Mouse (Mus musculus) WW6 (cell line): ENCODE measurements around the gene Efcc1.

Experiments
- DNase-seq: peaks from one replicate; pipeline ENCODE4 v3.0.0-alpha.2; 2013; ENCODE audit warnings: low read depth, low spot score

Gene Efcc1

DNA sequence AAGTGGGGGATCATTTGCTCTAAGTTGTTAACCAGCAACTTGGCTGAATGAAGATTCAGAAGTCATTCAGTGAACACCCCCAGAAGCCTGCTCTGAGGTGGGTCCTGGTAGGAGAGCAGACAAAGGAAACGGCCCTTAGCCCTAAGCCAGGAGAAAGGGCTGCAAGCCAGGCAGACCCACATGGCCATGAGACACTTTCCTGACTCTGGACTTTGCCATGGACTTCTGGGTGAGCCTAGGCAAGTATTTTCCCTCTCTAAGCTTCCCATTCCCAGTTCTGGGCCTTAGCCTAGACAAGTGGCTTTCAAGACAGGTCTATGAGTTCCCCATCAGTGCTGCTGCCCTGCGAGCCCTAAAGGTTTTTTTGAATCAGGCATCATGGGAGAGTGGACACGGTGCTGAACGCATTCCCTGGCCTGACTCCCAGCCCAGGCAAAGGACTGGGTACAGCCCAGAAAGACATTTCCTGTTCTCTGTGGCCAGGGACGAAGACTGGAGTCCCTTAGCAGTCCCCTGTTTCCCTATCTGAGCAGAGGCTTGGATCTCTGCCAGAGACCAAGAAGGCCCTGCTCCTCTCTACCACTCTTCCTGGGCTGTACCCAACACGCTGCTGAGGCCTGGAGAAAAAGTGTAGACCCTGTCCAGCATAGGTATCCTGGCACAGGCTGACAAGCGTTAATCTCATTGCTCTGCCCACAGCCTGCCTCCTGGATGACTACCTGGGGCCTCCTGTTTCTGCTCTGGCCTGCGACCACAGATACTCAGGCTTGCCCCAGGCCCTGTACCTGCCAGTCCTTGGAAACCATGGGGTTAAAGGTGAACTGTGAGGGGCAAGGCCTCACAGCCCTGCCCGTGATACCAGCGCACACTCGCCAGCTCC lies 47.9 kb downstream of the Efcc1 start:
- DNase-seq, result no peak

DNA sequence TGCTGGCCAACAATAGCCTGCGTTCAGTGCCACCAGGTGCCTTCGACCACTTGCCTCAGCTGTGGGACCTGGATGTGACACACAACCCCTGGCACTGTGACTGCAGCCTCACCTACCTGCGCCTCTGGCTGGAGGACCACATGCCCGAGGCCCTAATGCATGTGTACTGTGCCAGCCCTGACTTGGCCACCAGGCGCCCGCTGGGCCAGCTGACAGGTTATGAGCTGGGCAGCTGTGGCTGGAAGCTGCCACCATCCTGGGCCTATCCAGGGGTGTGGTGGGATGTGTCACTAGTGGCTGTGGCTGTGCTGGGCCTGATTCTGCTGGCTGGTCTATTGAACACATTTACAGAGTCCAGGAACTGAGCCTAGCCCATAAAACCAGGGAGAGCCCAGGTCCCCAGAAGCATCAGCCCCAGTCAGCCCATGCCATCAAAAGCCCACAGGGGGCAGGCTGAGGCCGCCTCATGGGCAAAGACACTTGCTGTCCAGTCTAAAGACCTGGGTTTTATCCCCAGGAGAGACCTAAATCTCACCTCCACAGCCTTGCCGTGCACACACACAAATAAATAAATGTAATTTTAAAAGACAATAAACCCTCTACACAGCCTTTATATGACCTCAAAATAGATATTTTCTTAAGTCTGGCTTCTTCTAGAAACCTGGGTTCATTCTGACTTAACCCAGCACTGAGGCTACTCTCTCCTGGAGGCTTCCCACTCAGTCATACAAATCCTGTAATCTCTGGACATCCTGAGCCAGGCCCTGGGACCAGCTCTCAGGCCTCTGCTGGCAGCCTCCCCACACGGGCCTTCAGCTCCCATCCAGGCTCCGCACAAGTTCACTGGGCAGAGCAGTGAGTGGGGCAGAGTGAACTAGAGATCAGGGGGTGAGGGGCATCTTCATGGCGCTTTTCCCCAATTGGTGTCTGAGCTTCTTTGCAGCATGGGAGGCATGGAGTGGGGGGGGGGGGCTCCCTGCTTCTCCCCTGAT lies 48.8 kb downstream of the Efcc1 start:
- DNase-seq, result no peak

DNA sequence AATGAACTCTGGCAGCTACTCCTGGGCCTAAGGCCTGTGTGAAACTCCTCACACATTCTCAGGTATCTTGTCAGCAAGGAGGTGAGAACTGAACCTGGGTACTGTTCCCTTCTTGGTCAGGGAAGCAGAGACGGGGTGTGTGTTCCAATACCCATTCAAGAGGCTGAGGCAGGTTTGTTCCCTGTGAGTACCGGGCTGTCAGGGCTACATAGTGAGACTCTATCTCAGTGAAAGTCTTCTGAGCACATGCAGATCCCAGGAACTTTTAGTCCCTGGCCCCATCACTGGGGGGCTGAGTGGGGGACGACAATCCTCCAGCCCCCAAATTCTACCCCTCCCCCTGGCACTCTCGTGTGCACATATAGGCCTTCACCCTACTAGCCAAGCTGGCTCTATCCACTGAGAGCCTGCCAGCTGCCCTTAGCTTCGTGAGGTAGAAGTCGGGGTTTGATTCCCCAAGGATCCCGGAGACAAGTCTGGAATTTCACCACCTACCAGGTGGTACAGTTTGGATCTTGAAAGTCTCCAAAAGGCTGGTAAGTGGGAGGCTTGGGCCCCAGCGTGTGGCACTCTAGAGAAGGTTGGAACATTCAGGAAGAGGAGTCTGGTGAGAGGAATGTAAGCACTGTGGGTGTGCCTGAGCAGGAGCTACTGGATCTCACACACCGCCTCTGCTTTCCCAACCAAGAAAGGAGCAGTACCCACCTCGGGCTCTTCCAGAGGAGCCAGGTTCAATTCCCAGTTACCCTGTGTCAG lies 50.1 kb downstream of the Efcc1 start:
- no peak for DNase-seq

- DNase-seq, result no peak
These were observed 53.4 kb downstream of the Efcc1 start for GRCm38 (mm10) chr6:87784033-87784432.

DNA sequence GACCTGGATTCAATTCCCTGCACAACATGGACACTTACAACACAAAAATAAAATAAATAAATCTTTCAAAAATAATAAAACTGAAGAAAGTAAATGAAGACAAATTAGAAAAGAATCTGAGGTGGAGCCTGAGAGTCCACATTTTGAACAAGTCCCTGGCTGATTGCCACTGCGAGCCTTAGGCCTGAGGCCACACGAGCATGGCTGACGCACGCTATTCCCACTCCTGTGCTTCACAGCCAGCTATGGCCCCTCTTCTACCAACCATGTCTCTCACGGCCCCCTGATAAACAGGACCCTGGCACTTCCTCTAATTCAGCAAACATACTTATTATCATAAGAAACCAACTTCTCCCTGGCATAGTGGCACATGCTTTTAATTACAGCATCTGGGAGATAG lies 56.0 kb downstream of the Efcc1 start:
- no peak for DNase-seq

GRCm38 (mm10) chr6:87787108-87787890 lies 56.6 kb downstream of the Efcc1 start:
- DNase-seq, result no peak

- DNase-seq, result no peak
These were observed 57.7 kb downstream of the Efcc1 start for GRCm38 (mm10) chr6:87788266-87788895.

DNA sequence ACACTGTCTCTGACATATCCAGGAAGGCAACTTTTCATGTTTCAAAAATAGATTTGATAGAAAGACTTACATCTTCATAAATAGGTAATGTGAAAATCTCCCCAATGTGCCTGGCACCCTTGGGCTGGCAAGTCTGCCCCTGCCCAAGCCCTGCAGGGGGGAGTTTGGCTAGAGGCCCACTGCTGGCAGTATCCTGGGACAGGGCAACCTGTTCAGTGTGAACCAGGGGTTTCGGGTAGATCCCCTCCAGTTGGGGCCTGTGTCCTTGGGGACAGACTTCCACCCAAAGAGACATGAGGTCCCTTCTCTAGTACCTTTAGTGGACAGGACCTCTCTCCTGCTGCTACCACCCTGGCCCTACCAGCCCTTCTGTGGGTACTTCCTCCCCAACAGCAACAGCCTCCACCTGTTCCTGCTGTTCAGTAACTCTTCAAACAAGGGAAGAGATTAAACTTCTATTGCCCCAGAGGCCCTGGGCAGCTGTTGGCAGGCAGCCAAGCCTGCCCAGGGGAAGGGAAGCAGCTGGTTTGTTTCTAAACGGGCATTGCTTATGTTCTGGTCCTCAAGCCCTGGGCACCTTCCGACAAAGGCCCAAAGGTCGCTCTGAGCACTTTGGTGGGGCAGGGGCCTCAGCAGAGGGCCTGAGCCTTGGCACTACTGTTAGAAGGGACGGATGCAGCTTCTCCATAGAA lies 58.4 kb downstream of the Efcc1 start:
- DNase-seq, result no peak

DNA sequence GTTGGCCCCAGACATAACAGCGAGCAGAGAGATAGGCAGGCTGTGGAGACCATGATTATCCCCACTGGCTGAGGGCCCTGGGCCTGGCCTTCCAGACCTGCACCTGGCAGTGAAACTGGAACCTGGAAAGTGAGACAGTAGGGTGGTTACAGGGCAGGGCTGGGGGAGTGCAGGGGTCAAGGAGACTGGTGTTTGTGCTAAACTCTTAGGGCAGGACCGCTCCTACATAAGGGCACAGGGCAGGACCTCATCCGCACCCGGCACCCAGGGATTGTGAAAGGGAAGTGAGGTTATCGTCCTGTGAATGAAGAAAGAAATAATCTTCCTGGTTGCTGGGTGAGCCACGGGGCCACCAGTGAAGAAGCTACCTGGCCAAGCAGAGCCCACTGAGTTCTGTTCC lies 59.1 kb downstream of the Efcc1 start:
- DNase-seq, result no peak

- no peak for DNase-seq
These were observed 60.3 kb downstream of the Efcc1 start for GRCm38 (mm10) chr6:87790779-87791480.

DNA sequence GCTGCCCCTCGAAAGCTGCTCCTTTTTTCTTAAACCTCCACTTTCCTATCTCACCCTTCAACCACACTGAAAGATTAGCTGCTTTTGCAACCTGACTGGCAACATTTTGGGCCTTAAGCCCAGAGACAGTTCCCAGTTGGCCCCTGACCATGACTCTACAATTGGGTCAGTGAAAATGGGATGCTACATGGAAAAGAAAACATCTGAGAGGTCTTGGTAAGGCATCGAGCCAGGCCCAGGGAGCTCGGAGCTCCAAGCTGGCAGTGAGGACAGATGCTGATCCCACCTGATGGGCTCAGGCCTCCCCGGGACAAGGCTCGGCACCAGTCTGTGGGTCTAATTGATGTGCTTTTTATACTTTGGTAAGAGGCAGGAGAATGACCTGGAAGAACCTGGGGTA lies 61.2 kb downstream of the Efcc1 start:
- no peak for DNase-seq

DNA sequence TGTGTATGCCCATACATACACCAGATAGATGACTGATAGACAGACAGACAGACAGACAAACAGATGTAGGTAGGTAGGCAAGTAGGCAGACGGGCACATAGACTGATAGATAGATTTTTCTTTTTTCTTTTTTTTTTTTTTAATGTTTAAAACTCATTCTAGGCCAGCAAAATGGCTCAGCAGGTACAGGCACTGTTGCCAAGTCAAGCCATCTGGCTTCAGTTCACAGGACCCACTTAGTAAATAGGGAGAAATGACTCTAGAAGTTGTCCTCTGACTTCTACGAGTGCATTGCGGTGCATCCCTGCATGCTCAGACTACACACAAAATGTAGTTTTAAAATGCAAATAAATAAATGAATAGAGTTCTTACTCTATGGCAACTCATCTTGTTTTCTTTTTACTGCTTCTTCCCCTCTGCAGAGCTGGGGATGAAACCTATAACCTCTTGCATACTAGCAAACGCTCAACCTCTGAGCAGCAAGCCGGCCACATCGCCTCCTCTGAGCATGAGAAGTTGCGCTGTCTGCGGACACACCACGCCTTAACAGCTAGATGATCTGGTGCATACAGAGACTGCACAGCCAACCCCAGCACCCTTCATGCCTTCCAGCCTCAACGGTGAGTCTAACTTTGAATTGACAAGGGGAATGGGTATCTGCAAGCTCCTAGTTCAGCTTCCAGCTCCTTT lies 63.3 kb downstream of the Efcc1 start:
- DNase-seq, result no peak

GRCm38 (mm10) chr6:87795385-87796150 lies 64.9 kb downstream of the Efcc1 start:
- no peak for DNase-seq

DNA sequence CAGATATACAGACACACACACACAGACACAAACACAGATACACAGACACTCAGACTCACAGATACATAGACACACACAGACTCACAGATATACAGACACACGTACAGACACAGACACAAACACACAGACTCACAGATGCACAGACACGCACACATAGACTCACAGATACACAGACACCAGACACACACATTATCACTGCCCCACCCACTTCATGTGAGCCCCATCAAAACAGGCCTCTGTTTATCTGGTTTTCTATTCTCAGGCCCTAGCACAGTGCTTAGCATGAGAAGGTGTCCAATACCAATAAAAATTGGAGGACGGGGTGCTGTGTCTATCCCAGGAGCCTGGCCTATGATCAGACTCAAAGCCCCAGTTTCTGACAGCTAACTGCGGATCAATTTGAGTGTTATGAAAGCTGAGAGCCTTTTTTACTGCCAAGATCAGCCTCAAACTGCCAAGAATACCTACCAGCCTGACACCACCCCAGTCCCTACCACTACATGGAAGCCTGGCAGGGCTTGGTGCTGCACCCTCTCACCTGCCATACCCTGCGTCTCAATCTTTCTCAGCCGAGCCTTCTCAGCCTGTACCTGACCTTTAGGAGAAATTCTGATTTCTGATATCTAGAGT lies 65.7 kb downstream of the Efcc1 start:
- no peak for DNase-seq

- DNase-seq, result no peak
These were observed 66.7 kb downstream of the Efcc1 start for GRCm38 (mm10) chr6:87797321-87797720.

- no peak for DNase-seq
These were observed 68.9 kb downstream of the Efcc1 start for GRCm38 (mm10) chr6:87799576-87799975.

GRCm38 (mm10) chr6:87802462-87802861 lies 71.8 kb downstream of the Efcc1 start:
- DNase-seq, result no peak
